Mouse (Mus musculus) thymus, adult 2 months (tissue): Measurements from ENCODE around the gene Sema6b. TPM values are rescaled to one million over a fixed set of nuclear protein-coding genes. Genes with fewer than 3 reads are reported as not detected.

Source experiments
- DNase-seq: peaks from one replicate; pipeline ENCODE4 v3.0.0; 2021
- H3K27ac ChIP-seq: fragments of 200-500 bp; 2 replicates; pipeline ENCODE4 v1.5.1; 2012; ENCODE audit warnings: low read length, control low read depth; ENCODE audit not compliant: control insufficient read depth, insufficient read depth
- H3K27me3 ChIP-seq: fragments of 200-500 bp; 2 replicates; pipeline ENCODE4 v1.6.1; 2012; ENCODE audit warnings: mild to moderate bottlenecking, low read length, moderate library complexity, mixed read lengths; ENCODE audit not compliant: control insufficient read depth, insufficient read depth
- H3K36me3 ChIP-seq: fragments of 200-500 bp; 2 replicates; pipeline ENCODE4 v1.6.1; 2012; ENCODE audit warnings: mild to moderate bottlenecking, low read length, moderate library complexity; ENCODE audit not compliant: control insufficient read depth, insufficient read depth
- H3K4me1 ChIP-seq: fragments of 200-500 bp; replicated peaks from 2 replicates; pipeline ENCODE4 v1.6.1; 2012; ENCODE audit warnings: low read length; ENCODE audit not compliant: control insufficient read depth, insufficient read depth
- H3K4me3 ChIP-seq: fragments of 200-500 bp; 2 replicates; pipeline ENCODE4 v1.5.1; 2012; ENCODE audit warnings: mild to moderate bottlenecking, low read length, control low read depth, moderate library complexity; ENCODE audit not compliant: control insufficient read depth, insufficient read depth
- CTCF ChIP-seq: fragments of 200-500 bp; IDR thresholded peaks from 2 replicates; pipeline ENCODE4 v1.5.1; 2012; ENCODE audit warnings: mild to moderate bottlenecking, control low read depth, low read length, moderate library complexity, borderline replicate concordance; ENCODE audit not compliant: control insufficient read depth, poor library complexity, insufficient read depth; ENCODE audit errors: extremely low read depth
- POLR2A ChIP-seq: fragments of 200-500 bp; IDR thresholded peaks from 2 replicates; pipeline ENCODE4 v1.6.1; 2012; ENCODE audit warnings: mild to moderate bottlenecking, low read length, control low read depth, moderate library complexity; ENCODE audit not compliant: control insufficient read depth, poor library complexity, insufficient read depth; ENCODE audit errors: extremely low read depth
- WGBS: fragments of 180-500 bp; shearing (Covaris S2); methylation state at CpG from one replicate; pipeline ENCODE4 v1.1.7; 2018; 5-methylcytosine and 5-hydroxymethylcytosine counted together
- polyA plus RNA-seq: library from polyadenylated mRNA; depleted of rRNA; stranded (reverse); fragments of >200 nt; gene quantifications from 2 replicates; pipeline ENCODE4 v1.2.3, GENCODE M21; 2012

The Sema6b gene
- polyA plus RNA-seq, 1 experiment, result 3.8 TPM

GRCm38 (mm10) chr17:56119981-56120880 lies 19.9 kb downstream of the Sema6b start:
- Histone ChIP-seq H3K27me3 (peaks cover 8% of the 10 kb centered on the region; the same call in 1 of the 2 replicates), H3K4me3 (no peak overlapping the region), H3K36me3 (no peaks in the 10 kb centered on the region), H3K4me1 (no peaks in the 10 kb centered on the region; the same call in 1 of the 2 replicates), H3K27ac (no peak overlapping the region)
- DNase-seq, result no peak
- TF ChIP-seq POLR2A (no peak), CTCF (no peak)
- WGBS, result 9% methylated on average over 66 of the region's 66 CpGs

- no peaks in the 10 kb centered on the region for H3K36me3 ChIP-seq
- DNase-seq, result no peak
- no peaks in the 10 kb centered on the region; the same call in 1 of the 2 replicates for H3K4me1 ChIP-seq
- no peak overlapping the region for H3K27ac ChIP-seq
- H3K27me3 ChIP-seq, result peaks cover 8% of the 10 kb centered on the region; the same call in 1 of the 2 replicates
- no peak overlapping the region for H3K4me3 ChIP-seq
- TF ChIP-seq CTCF, result no peak
- TF ChIP-seq POLR2A, result no peak
- 40% methylated on average over 12 of the region's 12 CpGs for WGBS
Measured at GRCm38 (mm10) chr17:56119431-56119830, 20.7 kb downstream of the Sema6b start.

- H3K36me3 ChIP-seq, result no peaks in the 10 kb centered on the region
- 9% methylated on average over 27 of the region's 27 CpGs for WGBS
- DNase-seq, result no peak
- H3K27me3 ChIP-seq, result peaks cover 8% of the 10 kb centered on the region; the same call in 1 of the 2 replicates
- no peak within 1 kb of the TSS for H3K4me3 ChIP-seq
- H3K4me1 ChIP-seq, result no peaks in the 10 kb centered on the region; the same call in 1 of the 2 replicates
- no peak within 1 kb of the TSS for H3K27ac ChIP-seq
- no peak for TF ChIP-seq POLR2A
- no peak for TF ChIP-seq CTCF
Measured at GRCm38 (mm10) chr17:56117251-56117710, 22.9 kb downstream of the Sema6b start, which contains the start of gene Plin5. Plin5 (minus strand) TSS chr17:56117596.

- Histone ChIP-seq H3K4me3 (no peak overlapping the region), H3K27ac (no peak overlapping the region), H3K4me1 (no peaks in the 10 kb centered on the region; the same call in 1 of the 2 replicates), H3K27me3 (peaks cover 6% of the 10 kb centered on the region; the same call in 1 of the 2 replicates), H3K36me3 (no peaks in the 10 kb centered on the region)
- TF ChIP-seq CTCF (no peak), POLR2A (no peak)
- DNase-seq, result no peak
- whole genome bisulfite sequencing, result 84% methylated on average over 10 of the region's 10 CpGs
Measured at GRCm38 (mm10) chr17:56116193-56116592, 23.9 kb downstream of the Sema6b start.

- Histone ChIP-seq H3K4me3 (no peak overlapping the region), H3K27ac (no peak overlapping the region), H3K27me3 (no peaks in the 10 kb centered on the region; the same call in 1 of the 2 replicates), H3K4me1 (no peaks in the 10 kb centered on the region; the same call in 1 of the 2 replicates), H3K36me3 (no peaks in the 10 kb centered on the region)
- WGBS, result 90% methylated on average over 3 of the region's 3 CpGs
- DNase-seq, result no peak
- TF ChIP-seq CTCF, result no peak
- TF ChIP-seq POLR2A, result no peak
Measured at GRCm38 (mm10) chr17:56112743-56113142, 27.4 kb downstream of the Sema6b start.

GRCm38 (mm10) chr17:56111864-56112263 lies 28.3 kb downstream of the Sema6b start:
- TF ChIP-seq POLR2A, result no peak
- peak; percentile 86; the same call in 1 of the 2 replicates for TF ChIP-seq CTCF
- H3K4me3 ChIP-seq, result no peak overlapping the region
- no peak overlapping the region for H3K27ac ChIP-seq
- H3K27me3 ChIP-seq, result no peaks in the 10 kb centered on the region
- WGBS, result 63% methylated on average over 5 of the region's 5 CpGs
- DNase-seq, result peak; percentile 62
- no peaks in the 10 kb centered on the region for H3K36me3 ChIP-seq
- no peaks in the 10 kb centered on the region for H3K4me1 ChIP-seq
